Mouse (Mus musculus): Measurements from ENCODE around the gene Prdm1. TPM values are rescaled to one million over a fixed set of nuclear protein-coding genes. Genes with fewer than 3 reads are reported as not detected.

The Prdm1 gene
- total RNA-seq (2021): 1 to 10 TPM; 1.0 to 1.3 TPM
- long read RNA-seq, experiment 1: 0 reads
- long read RNA-seq, experiment 2: 0 reads

DNA sequence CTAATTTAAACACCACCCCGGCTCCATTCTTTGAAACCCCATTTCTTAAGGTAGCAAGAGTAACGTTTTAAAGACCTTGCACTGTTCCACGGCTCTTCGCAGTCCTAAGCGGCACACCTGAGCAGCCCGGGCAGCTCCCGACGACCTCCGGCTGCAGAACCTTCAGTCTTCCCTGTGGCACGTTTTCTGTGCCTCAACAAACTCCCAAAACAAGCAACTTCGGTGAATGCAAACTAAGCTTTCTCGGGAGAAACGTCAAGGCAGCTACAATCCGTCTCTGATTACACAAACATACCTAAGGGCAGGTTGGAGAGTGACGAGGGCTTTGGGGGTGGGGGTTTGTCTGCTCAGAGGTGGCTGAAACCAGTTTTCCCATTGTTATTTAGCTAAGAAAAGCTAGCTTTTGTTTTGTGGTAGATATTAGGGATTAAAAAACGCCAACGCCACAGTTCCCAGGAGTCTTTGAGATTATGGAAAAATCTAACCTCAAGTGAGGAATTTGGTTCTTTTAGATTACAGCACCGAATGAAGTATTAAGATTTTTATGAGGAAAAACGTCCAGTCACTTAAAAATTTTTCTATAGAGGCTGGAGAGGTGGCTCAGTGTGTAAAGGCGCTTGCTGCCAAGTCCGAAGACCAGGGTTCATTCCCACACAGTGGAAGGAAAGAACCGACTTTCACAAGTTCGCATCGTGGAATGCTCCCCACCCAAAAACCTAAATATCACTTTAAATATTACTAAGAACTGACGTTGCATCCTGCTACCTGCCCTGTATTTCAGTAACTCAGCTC, at the start of gene Prdm1:
Prdm1 (minus strand) TSS at position 211 of the 792 bp plus-strand sequence.
- DNase-seq (ENCODE audit: low spot score in 2 of 2): no peak

GRCm38 (mm10) chr10:44565971-44566370, 37.7 kb upstream of the Prdm1 start:
- no peak for DNase-seq (ENCODE audit: low spot score in 2 of 2)

GRCm38 (mm10) chr10:44565109-44565508, 36.8 kb upstream of the Prdm1 start:
- no peak for DNase-seq (ENCODE audit: low spot score in 2 of 2)

- DNase-seq (ENCODE audit: low spot score in 2 of 2): no peak
These were observed 28.5 kb upstream of the Prdm1 start for GRCm38 (mm10) chr10:44556845-44557244.

DNA sequence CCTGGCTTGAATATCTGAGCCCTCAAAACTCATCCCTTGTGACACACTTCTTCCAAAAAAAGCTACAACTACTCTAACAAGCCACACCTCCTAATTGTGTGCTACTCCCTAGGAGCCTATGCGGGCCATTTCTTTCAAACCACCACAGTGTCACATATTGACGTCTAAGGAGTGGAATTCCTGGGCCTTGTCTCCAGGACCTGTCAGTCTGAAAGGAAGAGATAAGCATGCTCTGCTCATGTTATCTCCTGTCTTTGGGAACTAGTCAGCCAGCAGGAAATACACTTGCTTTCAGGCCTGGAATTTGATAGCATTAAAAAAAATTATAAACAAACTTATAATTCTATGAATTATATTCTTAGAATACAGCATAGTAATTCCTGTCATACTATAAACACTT, 27.0 kb upstream of the Prdm1 start:
- DNase-seq (ENCODE audit: low spot score in 2 of 2): no peak

DNA sequence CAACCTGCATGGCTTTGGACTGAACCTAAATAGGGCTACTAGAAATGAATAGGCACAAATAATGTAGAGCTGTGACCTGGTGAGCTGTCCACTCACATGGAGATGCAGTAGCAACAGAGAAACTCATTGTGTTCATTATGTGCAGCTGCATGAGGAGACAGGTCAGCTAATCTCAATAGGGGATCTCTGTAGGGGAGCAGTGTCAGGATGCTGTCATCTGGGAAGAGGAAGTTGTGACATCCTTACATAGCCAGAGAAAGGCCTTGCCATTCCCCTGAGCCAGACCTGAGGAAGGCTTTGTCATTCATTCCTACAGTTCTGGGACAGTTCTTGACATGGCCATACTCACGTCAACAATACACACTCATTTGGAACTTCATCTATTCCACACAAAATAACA, 25.3 kb upstream of the Prdm1 start:
- no peak for DNase-seq (ENCODE audit: low spot score in 2 of 2)

GRCm38 (mm10) chr10:44539033-44539578, 10.8 kb upstream of the Prdm1 start:
- no peak for DNase-seq (ENCODE audit: low spot score in 2 of 2)

GRCm38 (mm10) chr10:44538137-44538536, 9.8 kb upstream of the Prdm1 start:
- DNase-seq (ENCODE audit: low spot score in 2 of 2): no peak

DNA sequence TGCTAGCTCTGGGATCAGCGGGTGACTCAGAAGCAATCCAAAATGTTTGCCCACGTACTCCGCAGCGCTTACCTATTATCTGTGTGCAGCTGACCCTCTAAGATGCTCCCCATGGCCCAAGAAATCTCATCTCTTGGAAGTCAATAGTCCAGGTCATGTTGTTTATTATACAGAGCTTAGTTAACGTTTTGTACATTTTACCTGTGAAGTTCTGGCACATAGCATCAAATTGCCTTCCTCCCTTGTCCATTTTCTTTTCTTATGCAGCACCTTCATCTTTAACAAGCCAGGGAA, 1.7 kb upstream of the Prdm1 start:
- DNase-seq (ENCODE audit: low spot score in 2 of 2): no peak

GRCm38 (mm10) chr10:44529218-44530066, 1.1 kb upstream of the Prdm1 start:
- peak; percentile 42 to 57 for DNase-seq (ENCODE audit: low spot score in 2 of 2)

GRCm38 (mm10) chr10:44527651-44528050, 650 bp downstream of the Prdm1 start:
- DNase-seq (ENCODE audit: low spot score in 2 of 2): no peak

GRCm38 (mm10) chr10:44526751-44527591, 1.3 kb downstream of the Prdm1 start:
- peak in 1 of 2 experiments; percentile 9 for DNase-seq (ENCODE audit: low spot score in 2 of 2)

DNA sequence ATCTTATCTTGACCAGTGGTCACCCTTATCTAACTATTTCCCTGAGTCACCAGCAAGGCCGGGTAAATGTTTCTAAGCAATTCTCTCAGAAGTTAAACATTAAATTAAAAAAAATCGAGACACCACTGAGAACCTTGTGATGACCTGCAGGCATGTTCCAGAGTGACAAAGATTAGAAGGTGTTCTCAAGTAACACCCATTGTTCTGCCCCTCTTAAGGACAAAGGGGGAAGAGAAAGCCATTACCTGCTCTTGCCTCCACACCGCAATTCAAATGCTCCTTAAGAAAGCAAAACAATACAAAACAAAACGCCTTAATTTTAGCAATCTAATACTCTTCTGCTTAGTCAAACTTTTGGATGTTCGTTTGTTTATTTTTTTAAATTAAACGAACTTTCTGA, 8.1 kb downstream of the Prdm1 start:
- DNase-seq (ENCODE audit: low spot score in 2 of 2): no peak

GRCm38 (mm10) chr10:44518631-44519030, 9.7 kb downstream of the Prdm1 start:
- no peak for DNase-seq (ENCODE audit: low spot score in 2 of 2)

DNA sequence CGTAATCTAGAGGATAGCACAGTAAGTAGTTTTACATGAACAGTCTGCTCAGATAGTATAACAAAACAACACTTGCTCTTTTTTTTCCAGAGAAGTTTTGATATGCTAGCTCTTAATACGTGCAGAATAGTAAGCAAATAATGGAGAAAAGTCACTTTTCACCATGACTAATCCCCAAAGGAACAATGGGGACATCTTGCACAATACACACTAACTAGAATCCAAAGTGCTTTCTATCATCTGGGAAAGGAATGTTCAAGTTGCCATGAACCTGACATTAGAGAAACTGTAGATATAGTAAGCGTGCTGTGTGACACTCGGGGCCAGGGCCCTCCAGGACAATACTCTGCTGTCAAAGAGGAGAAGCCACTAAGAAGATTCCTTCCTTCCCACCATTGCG, 15.2 kb downstream of the Prdm1 start:
- no peak for DNase-seq (ENCODE audit: low spot score in 2 of 2)

DNA sequence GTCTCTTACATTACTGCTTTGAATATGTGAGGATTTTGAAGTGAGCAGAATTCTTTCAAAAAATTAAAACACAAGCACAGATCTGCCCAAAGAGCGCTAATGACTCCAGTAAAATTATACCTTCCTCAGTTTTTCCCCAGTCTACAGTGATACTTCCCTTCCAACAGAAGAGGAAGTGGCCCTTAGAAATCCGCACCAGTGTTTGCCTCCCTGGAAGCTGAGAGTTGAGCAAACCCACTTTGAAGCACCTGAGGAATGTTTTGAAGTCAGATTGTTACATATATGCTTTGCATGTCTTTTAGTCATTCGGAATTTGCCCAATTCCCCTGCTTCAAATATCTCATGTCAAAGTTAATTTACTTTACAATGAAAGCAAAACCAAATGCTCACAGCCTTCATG, 17.3 kb downstream of the Prdm1 start:
- no peak for DNase-seq (ENCODE audit: low spot score in 2 of 2)

DNA sequence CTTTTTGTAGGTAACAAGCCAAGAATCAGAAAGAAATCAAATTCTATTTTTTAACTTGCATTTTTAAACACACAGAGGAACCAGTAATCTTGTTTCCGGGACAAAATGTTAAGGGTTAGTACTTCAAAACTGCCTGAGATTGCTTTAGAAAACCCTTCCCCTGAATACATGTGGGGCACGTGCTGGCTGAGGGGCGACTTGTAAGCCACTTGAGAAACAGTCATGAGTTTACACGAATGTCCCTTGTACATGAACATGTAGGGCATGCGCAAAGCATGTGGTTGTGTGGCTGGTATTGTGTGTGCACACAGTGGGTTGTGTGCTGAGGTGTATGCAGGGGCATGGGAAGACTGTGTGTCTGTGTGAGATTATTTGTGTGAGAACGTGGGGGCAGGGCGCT, 19.7 kb downstream of the Prdm1 start:
- DNase-seq (ENCODE audit: low spot score in 2 of 2): no peak

- no peak for DNase-seq (ENCODE audit: low spot score in 2 of 2)
These were observed 20.3 kb downstream of the Prdm1 start for GRCm38 (mm10) chr10:44507984-44508383.

DNA sequence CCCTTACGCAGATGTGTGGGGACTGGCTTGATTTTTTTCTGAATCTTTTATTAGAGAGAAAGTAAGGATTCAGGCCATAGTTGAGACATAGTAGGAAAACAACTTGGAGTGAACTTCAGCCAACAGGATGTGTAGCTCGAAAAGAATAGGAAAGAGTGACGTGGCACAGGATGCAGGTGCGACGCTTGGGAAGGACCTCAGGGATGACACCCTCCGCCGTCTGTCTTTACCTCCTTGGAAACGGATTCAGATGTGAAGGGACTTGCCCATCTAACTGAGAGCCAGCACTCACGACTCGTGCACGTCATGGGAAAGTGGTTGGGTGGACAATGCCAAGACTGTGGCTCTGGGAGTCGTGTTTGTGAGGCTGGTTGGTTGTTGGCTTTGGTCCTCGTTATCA, 25.4 kb downstream of the Prdm1 start:
- DNase-seq (ENCODE audit: low spot score in 2 of 2): no peak

DNA sequence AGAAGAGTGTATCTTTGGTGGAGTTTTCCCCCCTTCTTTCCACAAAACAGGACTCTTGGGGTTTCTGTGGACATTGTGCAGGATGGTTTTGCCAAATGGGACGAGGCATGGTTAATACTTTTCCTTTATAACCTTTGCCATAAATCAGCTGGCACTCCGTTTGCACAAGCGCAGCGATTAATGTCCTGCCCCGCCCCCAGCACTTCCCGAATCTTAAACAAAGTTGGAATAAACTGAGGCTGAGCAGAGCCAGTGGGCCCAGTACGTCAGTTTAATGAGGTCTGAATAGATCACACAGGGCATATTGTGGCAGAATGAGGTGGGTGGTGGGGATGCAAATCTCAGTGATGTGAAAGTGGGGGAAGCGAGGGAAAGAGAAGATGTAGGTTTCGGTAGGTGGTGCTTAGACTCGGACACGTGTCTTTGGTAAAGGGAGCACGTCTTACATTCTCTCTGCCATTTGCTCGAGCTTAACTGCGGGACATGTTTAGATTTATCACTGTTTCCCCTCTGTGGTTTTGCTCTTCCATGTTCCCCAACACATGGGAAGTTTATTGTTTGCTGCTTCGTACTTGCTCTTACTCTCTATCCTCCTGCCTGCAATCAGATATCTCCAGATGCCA, 28.3 kb downstream of the Prdm1 start:
- no peak for DNase-seq (ENCODE audit: low spot score in 2 of 2)
